Mouse (Mus musculus) A20 (cell line): ENCODE data around the gene Hrh1.
"Not testable (repeated sequence)": the region's sequence is repeated elsewhere in the genome, so short reads cannot be mapped to it uniquely, and the experiment has no call there.

ENCODE experiments used
- DNase-seq: peaks from one replicate; pipeline ENCODE4 v3.0.0-alpha.2; 2011; ENCODE audit warnings: low read depth, low spot score

Gene Hrh1

DNA sequence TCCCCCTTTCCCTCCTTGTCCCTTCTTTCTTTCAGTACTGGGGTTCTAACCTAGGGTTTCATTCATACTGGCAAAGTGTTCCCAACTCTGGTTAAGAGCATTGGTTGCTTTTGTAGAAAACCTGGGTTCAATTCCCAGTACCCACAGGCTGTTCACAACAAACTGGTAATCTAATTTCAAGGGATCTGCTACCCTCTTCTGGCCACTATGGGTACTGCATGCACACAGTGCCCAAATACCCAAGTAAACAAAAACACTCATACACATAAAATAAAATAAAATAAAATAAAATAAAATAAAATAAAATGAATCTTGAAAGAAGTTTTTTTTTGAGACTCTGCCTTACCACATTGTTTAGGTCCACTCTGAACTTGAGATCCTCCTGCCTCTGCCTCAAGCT lies 63.8 kb downstream of the Hrh1 start:
- DNase-seq, result peak; percentile 34

DNA sequence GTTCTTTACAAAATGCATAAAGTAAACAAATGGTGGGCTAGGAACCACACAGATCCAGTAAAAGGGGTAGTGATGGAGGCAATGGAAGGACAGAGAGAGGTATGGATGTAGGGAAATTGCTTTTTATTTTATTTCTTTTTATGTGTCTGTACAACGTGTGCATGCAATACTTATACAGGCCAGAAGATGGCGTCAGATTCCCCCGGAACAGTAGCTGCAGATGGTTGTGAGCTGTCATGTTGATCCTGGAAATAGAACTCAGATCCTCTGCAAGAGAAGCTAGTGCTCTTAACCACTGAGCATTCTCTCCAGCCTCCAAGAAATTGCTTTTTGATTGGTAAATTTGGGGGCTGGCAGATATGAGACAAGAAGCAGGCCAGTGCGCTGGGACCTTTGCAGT lies 65.0 kb downstream of the Hrh1 start:
- DNase-seq, result peak; percentile 41

DNA sequence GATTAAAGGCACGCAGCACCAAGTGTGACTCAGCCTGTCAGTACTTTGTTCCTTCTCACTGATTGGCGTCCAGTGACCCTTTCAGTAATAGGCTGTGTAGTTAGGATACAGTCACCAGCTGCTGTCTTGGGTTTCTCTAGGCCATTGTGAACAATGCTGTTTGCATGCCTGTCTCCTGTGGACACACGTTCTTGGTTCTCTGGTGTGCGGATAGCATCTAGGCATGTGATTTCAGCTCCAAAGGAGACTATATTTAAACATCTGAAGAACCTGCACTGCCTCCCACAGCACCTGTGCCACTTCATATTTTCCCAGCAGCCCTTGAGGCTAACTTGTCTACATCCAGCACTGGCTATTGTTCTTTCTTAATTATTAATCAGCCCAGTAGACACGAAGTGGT lies 75.8 kb downstream of the Hrh1 start:
- no peak for DNase-seq

DNA sequence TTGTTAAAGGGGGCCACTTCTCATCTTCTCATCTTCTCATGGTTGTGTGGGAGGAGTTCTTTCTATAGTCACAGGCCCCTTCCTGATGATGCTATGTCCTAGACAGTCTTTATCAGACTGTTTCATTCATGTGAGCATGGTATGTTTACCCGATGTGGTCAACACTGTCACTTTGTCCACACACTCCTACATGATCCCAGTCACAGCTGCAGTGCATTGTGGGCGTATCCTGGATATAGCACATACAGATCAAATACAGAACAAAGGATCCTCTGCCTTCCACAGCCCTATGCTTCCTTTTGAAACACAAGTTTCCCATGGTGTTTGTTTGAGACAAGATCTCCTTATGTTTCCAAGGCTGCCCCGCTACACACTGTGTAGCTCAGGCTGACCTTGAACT lies 76.3 kb downstream of the Hrh1 start:
- DNase-seq, result no peak

DNA sequence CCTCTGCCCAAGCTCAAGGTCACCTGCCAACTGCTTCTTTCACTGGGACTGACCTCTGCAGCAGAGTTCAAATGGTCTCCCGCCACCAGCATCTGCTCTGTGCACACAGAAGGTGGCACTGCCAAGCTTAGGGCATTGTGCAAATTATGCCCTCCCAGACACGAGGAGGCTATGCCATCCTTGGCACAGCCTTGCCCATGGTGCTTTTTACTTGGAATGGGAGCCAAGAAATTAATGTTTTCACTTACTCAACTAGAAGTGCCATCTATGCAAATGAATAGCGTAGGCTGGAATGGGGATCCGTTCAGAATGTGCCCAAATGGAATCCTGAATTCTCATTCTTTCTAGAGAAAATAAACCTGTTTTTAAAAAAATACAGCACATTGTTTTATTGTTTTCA lies 77.2 kb downstream of the Hrh1 start:
- DNase-seq, result no peak

DNA sequence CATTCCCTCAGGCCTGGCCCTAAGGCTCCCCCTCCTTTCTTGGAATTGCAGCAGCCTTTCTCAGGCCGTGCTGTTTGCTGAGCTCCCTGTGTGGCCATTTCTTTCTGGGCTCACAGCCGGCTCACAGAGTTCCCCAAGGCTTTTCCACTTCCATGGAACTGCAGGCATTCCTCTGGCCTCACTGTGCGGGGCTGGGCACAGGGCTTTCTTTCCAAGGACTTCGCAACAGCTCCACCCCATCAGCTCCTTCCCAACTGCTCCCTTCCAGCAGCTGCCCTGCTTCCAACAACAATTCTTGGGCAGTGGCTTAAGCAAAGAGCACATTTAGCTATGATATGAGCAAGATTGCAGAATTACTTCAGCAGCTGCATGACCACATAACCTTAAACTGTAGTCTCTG lies 81.0 kb downstream of the Hrh1 start:
- no peak for DNase-seq

DNA sequence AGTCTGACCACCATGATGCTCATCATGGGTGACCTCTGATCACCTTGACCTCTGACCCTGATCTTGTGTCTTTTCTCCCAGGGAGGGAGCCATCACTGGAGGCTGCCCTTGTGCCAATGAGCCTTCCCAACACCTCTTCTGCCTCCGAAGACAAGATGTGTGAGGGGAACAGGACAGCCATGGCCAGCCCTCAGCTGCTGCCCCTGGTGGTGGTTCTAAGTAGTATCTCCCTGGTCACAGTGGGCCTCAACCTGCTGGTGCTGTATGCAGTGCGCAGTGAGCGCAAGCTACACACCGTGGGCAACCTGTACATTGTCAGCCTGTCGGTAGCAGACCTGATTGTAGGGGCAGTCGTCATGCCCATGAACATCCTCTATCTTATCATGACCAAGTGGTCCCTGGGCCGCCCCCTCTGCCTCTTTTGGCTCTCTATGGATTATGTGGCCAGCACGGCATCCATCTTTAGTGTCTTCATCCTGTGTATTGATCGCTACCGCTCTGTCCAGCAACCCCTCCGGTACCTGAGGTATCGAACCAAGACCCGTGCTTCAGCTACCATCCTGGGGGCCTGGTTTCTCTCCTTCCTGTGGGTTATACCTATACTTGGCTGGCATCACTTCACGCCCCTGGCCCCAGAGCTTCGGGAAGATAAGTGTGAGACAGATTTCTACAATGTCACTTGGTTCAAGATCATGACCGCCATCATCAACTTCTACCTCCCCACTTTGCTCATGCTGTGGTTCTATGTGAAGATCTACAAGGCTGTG lies 82.1 kb downstream of the Hrh1 start:
- DNase-seq, result no peak

DNA sequence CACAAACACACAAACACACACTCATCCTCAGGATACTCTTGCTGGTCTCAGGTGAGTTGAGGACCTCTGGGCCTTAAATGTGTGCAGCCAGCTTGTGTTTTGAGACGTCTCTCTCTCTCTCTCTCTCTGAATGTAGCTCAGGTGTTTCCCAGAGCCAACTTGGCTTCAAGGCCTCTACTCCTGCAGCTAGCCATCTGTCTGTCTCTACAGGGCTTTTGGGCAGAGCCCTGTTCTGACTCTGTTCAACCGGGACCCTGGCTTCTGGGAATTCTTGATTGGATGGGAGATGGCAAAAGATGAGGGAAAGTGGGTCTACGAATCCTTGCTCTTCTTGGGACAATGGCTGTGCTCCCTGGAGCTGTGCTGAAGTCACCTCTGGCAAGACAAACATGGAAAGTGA lies 91.6 kb downstream of the Hrh1 start:
- no peak for DNase-seq

DNA sequence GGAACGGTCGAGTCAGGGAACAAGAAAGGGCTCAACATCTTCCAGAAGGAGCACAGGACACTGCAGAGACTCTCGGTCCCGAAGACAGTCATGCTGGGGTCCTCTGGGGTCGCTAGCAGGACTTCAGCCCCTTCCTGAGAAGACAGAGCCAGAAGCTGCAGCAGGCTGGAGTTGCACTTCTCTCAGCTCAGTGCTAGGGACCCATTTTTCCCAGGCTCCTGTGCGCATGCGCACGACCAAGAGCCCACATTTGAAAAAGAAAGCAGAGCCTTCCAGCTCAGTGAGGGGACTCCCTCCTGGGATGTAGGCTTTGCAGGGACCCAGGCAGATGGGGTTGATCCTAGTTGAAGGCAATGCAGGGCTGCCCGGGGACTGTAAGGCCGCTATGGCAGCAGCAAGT lies 94.9 kb downstream of the Hrh1 start:
- not testable (repeated sequence) for DNase-seq

DNA sequence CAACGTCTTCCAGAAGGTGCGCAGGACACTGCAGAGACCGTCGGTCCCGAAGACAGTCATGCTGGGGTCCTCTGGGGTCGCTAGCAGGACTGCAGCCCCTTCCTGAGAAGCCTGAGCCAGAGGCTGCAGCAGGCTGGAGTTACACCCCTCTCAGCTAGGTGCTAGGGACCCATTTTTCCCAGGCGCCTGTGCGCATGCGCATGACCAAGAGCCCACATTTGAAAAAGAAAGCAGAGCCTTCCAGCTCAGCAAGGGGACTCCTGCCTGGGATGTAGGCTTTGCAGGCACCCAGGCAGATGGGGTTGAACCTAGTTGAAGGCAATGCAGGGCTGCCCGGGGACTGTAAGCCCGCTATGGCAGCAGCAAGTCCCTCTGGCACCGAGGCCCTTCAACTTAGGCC lies 97.3 kb downstream of the Hrh1 start:
- not testable (repeated sequence) for DNase-seq

DNA sequence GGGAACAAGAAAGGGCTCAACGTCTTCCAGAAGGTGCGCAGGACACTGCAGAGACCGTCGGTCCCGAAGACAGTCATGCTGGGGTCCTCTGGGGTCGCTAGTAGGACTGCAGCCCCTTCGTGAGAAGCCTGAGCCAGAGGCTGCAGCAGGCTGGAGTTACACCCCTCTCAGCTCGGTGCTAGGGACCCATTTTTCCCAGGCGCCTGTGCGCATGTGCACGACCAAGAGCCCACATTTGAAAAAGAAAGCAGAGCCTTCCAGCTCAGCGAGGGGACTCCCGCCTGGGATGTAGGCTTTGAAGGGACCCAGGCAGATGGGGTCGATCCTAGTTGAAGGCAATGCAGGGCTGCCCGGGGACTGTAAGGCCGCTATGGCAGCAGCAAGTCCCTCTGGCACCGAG lies 116.3 kb downstream of the Hrh1 start:
- not testable (repeated sequence) for DNase-seq

DNA sequence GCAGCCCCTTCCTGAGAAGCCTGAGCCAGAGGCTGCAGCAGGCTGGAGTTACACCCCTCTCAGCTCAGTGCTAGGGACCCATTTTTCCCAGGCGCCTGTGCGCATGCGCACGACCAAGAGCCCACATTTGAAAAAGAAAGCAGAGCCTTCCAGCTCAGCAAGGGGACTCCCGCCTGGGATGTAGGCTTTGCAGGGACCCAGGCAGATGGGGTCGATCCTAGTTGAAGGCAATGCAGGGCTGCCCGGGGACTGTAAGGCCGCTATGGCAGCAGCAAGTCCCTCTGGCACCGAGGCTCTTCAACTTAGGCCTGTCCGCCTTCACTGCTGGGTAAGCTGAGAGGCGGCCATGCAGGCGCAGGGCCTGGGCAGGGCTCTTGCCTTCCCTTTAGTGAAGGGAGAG lies 131.0 kb downstream of the Hrh1 start:
- DNase-seq, result not testable (repeated sequence)
